13 mouse cellular contexts compared by ENCODE assay signal in the genomic region with DNA sequence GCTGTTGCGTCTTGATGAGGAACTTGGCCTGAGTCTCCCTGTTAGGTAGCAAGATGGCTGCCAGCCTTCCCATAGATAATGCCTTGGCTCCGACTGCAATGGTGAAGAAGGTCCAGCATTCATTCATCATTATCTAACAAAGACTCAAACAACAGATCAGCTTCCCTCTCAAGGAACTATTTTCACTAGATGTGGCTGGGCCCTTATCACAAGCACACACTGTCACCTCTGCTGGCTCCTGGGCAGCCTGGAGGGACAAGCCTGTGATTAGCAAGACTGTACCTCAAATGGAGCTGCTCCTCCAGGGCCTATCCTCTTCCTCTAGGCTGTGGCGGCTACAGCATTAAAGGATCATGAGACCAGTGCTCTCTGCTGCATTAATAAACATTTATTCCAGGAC. TPM values are rescaled to one million over a fixed set of nuclear protein-coding genes. Genes with fewer than 3 reads are reported as not detected.
DNase-seq lines count a peak whose midpoint lies in the region; ATAC-seq lines count a peak whose summit lies in the region.
"Had no signal": no experiment of that assay in that cellular context is flagged by ENCODE, and none has a peak within 500 bp of the region (broad histone marks: within the 10 kb centered on the region; RNA-seq: fewer than 3 reads in every experiment).

No protein-coding gene starts in this region.

- H3K4me1 ChIP-seq in hindbrain, embryonic 12.5 days, result peaks cover 13% of the 10 kb centered on the region
- peaks cover 7% of the 10 kb centered on the region for H3K4me1 ChIP-seq in hindbrain, embryonic 16.5 days (ENCODE audit: control insufficient read depth, insufficient read depth, low read depth, low read length)
- H3K4me1 ChIP-seq in liver, embryonic 12.5 days, result peaks cover 31% of the 10 kb centered on the region
- peaks cover 16% of the 10 kb centered on the region for H3K4me1 ChIP-seq in midbrain, embryonic 13.5 days (replicated peaks)

- no peaks in the 10 kb centered on the region for H3K36me3 ChIP-seq in hindbrain, embryonic 12.5 days
- peaks cover 5% of the 10 kb centered on the region; the same call in 1 of the 2 replicates for H3K36me3 ChIP-seq in hindbrain, embryonic 16.5 days (ENCODE audit: control insufficient read depth, insufficient read depth, low read length)
- no peaks in the 10 kb centered on the region for H3K36me3 ChIP-seq in liver, embryonic 12.5 days
- 0 out of 2 replicates have a peak, but pooled peaks cover 2% of the 10 kb centered on the region for H3K36me3 ChIP-seq in midbrain, embryonic 13.5 days

- peak; percentile 10 for DNase-seq in c-Kit-positive CD71-positive TER-119-positive erythroid progenitor cells, embryonic 14.5 days (ENCODE audit: low spot score)
- no peak for DNase-seq in Muller cell, postnatal 12 days (ENCODE audit: inconsistent ontology term)
- DNase-seq in gastrocnemius, adult 8-10 months (ENCODE audit: low spot score in 2 of 2), result no peak
- DNase-seq: cerebellum, adult 9-11 months; lung, adult 18-20 months; right cerebral cortex, postnatal 25 days; thymus, postnatal 14 days had no signal

- H3K9ac ChIP-seq in hindbrain, embryonic 12.5 days, result no peak overlapping the region
- H3K9ac ChIP-seq in hindbrain, embryonic 16.5 days (ENCODE audit: low read depth, low read length), result no peak overlapping the region
- no peak overlapping the region for H3K9ac ChIP-seq in liver, embryonic 12.5 days
- no peak overlapping the region for H3K9ac ChIP-seq in midbrain, embryonic 13.5 days (replicated peaks)

- WGBS in hindbrain, embryonic 12.5 days, result 71% methylated on average over 3 of the region's 3 CpGs
- WGBS in hindbrain, embryonic 16.5 days, result 73% methylated on average over 3 of the region's 3 CpGs
- WGBS in liver, embryonic 12.5 days (ENCODE audit: insufficient replicate concordance), result 28% methylated on average over 3 of the region's 3 CpGs
- WGBS in midbrain, embryonic 13.5 days, result 78% methylated on average over 3 of the region's 3 CpGs

- ATAC-seq in hindbrain, embryonic 12.5 days (ENCODE audit: low FRiP score), result no peak
- ATAC-seq in hindbrain, embryonic 16.5 days, result no peak
- peak; percentile 87 for ATAC-seq in liver, embryonic 12.5 days
- peak; percentile 37; the same call in 1 of the 2 replicates for ATAC-seq in midbrain, embryonic 13.5 days

- H3K9me3 ChIP-seq in hindbrain, embryonic 12.5 days (replicated peaks), result no peaks in the 10 kb centered on the region
- no peaks in the 10 kb centered on the region for H3K9me3 ChIP-seq in hindbrain, embryonic 16.5 days (ENCODE audit: control insufficient read depth, low read length)
- no peaks in the 10 kb centered on the region for H3K9me3 ChIP-seq in liver, embryonic 12.5 days (replicated peaks)
- H3K9me3 ChIP-seq in midbrain, embryonic 13.5 days, result no peaks in the 10 kb centered on the region

- H3K4me2 ChIP-seq in hindbrain, embryonic 12.5 days (replicated peaks), result no peak overlapping the region
- no peak overlapping the region for H3K4me2 ChIP-seq in hindbrain, embryonic 16.5 days (ENCODE audit: low read length)
- 0 out of 2 replicates have a peak overlapping the region, but pooled peaks have one; percentile 6 for H3K4me2 ChIP-seq in liver, embryonic 12.5 days
- no peak overlapping the region for H3K4me2 ChIP-seq in midbrain, embryonic 13.5 days (replicated peaks)

- H3K27me3 ChIP-seq in hindbrain, embryonic 12.5 days, result no peaks in the 10 kb centered on the region; the same call in 1 of the 2 replicates
- H3K27me3 ChIP-seq in hindbrain, embryonic 16.5 days (replicated peaks; ENCODE audit: control insufficient read depth, insufficient read depth, low read length), result no peaks in the 10 kb centered on the region
- H3K27me3 ChIP-seq in liver, embryonic 12.5 days (replicated peaks), result no peaks in the 10 kb centered on the region
- H3K27me3 ChIP-seq in midbrain, embryonic 13.5 days, result no peaks in the 10 kb centered on the region; the same call in 1 of the 2 replicates

- 0 out of 2 replicates have a peak overlapping the region, but pooled peaks have one; percentile 42 for H3K27ac ChIP-seq in hindbrain, embryonic 12.5 days
- no peak overlapping the region for H3K27ac ChIP-seq in hindbrain, embryonic 16.5 days (ENCODE audit: low read depth, low read length)
- peak overlapping the region; percentile 56; the same call in 1 of the 2 replicates for H3K27ac ChIP-seq in liver, embryonic 12.5 days
- H3K27ac ChIP-seq in midbrain, embryonic 13.5 days, result peak overlapping the region; percentile 74
- H3K27ac ChIP-seq: macrophage had no signal

- no peak overlapping the region for H3K4me3 ChIP-seq in hindbrain, embryonic 12.5 days
- H3K4me3 ChIP-seq in hindbrain, embryonic 16.5 days (ENCODE audit: low read length), result no peak overlapping the region
- H3K4me3 ChIP-seq in liver, embryonic 12.5 days, result no peak overlapping the region
- H3K4me3 ChIP-seq in midbrain, embryonic 13.5 days (replicated peaks), result no peak overlapping the region

RNA-seq across cellular contexts. Expression of a gene that starts 28.4 kb away (rescaled TPM):
- 1.1 and 1.4 TPM in 2 replicates for polyA plus RNA-seq in hindbrain, embryonic 12.5 days (2016; fragmentation: Nextera tagmentation; extraction: Ambion mirVana)
- 4.1 and 5.9 TPM in 2 replicates for polyA plus RNA-seq in hindbrain, embryonic 16.5 days (2015; fragmentation: Nextera tagmentation; extraction: Ambion mirVana)
- 0.38 and 0.53 TPM in 2 replicates for polyA plus RNA-seq in liver, embryonic 12.5 days (2016; fragmentation: Nextera tagmentation; extraction: Ambion mirVana)
- polyA plus RNA-seq in midbrain, embryonic 13.5 days (2015; fragmentation: Nextera tagmentation; extraction: Ambion mirVana), result 3.6 and 3.8 TPM in 2 replicates
- under 1 TPM; 0.24 to 0.51 (median 0.38) TPM for total RNA-seq in gastrocnemius, adult 8-10 months (2022)
- total RNA-seq: CH12.LX had no signal
- polyA plus RNA-seq: macrophage had no signal

RNA-seq across cellular contexts. Expression of a gene that starts 40.5 kb away (rescaled TPM):
- polyA plus RNA-seq in hindbrain, embryonic 12.5 days (2016; fragmentation: Nextera tagmentation; extraction: Ambion mirVana), result 0.08 and 0.31 TPM in 2 replicates
- 0.94 and 0.95 TPM in 2 replicates for polyA plus RNA-seq in hindbrain, embryonic 16.5 days (2015; fragmentation: Nextera tagmentation; extraction: Ambion mirVana)
- polyA plus RNA-seq in liver, embryonic 12.5 days (2016; fragmentation: Nextera tagmentation; extraction: Ambion mirVana), result 0.02 and 0.07 TPM in 2 replicates
- polyA plus RNA-seq in midbrain, embryonic 13.5 days (2015; fragmentation: Nextera tagmentation; extraction: Ambion mirVana), result 0.13 and 0.16 TPM in 2 replicates
- under 1 TPM; 0.05 to 0.20 (median 0.08) TPM for total RNA-seq in gastrocnemius, adult 8-10 months (2022)
- total RNA-seq: CH12.LX had no signal
- polyA plus RNA-seq: macrophage had no signal

Comparison
In these comparisons a context has a peak if more than half of its experiments do, and no peak if none do; other contexts are left out.
1. ATAC-seq: peak in liver, embryonic 12.5 days (single experiment) and midbrain, embryonic 13.5 days (single experiment); none in hindbrain, embryonic 12.5 days (single experiment) and hindbrain, embryonic 16.5 days (single experiment).